17 mouse cellular contexts compared by ENCODE assay signal in the genomic region with DNA sequence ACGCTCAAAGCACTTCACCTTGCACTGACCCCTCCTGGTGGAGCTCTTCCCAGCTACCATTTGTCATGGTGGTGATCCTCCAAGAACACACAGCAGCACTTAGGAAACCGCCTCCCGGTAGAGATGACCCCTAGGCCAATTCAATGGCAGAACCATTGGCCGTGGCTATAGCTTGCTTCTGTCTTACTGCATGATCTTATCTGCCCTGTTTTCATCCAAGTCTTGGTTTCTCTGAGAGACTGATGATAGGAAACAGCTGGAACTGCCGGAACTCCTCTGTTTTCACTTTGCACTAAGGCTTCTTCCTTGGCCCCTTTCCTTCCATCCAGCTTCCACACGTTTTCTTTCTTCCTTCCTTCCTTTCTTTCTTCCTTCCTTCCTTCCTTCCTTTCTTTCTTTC. TPM values are rescaled to one million over a fixed set of nuclear protein-coding genes. Genes with fewer than 3 reads are reported as not detected.
"Had no signal": no experiment of that assay in that cellular context is flagged by ENCODE, and none has a peak within 500 bp of the region (broad histone marks: within the 10 kb centered on the region; RNA-seq: fewer than 3 reads in every experiment).

No protein-coding gene starts in this region.

- H3K36me3 ChIP-seq: liver, embryonic 13.5 days; liver, embryonic 15.5 days; midbrain, embryonic 13.5 days; midbrain, embryonic 15.5 days; neural tube, embryonic 12.5 days; stomach, embryonic 15.5 days had no signal

- H3K4me3 ChIP-seq: liver, embryonic 13.5 days; liver, embryonic 15.5 days; megakaryocyte, embryonic 14.5 days; midbrain, embryonic 13.5 days; midbrain, embryonic 15.5 days; neural tube, embryonic 12.5 days; stomach, embryonic 15.5 days had no signal

- H3K4me2 ChIP-seq: liver, embryonic 11.5 days; liver, embryonic 13.5 days; liver, embryonic 15.5 days; midbrain, embryonic 11.5 days; midbrain, embryonic 13.5 days; midbrain, embryonic 15.5 days; neural tube, embryonic 12.5 days; stomach, embryonic 15.5 days had no signal

- H3K9me3 ChIP-seq: liver, embryonic 13.5 days; liver, embryonic 15.5 days; midbrain, embryonic 13.5 days; midbrain, embryonic 15.5 days; neural tube, embryonic 12.5 days; stomach, embryonic 15.5 days had no signal

- ATAC-seq: liver, postnatal 0 days; midbrain, embryonic 13.5 days; midbrain, embryonic 15.5 days had no signal

- H3K27ac ChIP-seq: liver, embryonic 13.5 days; liver, embryonic 15.5 days; macrophage; midbrain, embryonic 13.5 days; midbrain, embryonic 15.5 days; neural tube, embryonic 12.5 days; stomach, embryonic 15.5 days; stomach, postnatal 0 days had no signal

- H3K27me3 ChIP-seq: liver, embryonic 13.5 days; liver, embryonic 15.5 days; megakaryocyte, embryonic 14.5 days; midbrain, embryonic 13.5 days; midbrain, embryonic 15.5 days; neural tube, embryonic 12.5 days; stomach, embryonic 15.5 days had no signal

- DNase-seq: liver, embryonic 13.5 days; liver, postnatal 0 days; lung, postnatal 10 days; right cerebral cortex, postnatal 14 days; thymus, adult 2 months; thymus, postnatal 25 days; thymus, postnatal 4 days had no signal

- H3K9ac ChIP-seq: liver, embryonic 13.5 days; liver, embryonic 15.5 days; liver, postnatal 0 days; midbrain, embryonic 13.5 days; midbrain, embryonic 15.5 days; neural tube, embryonic 12.5 days; stomach, embryonic 15.5 days had no signal

- H3K4me1 ChIP-seq: liver, embryonic 13.5 days; liver, embryonic 15.5 days; megakaryocyte, embryonic 14.5 days; midbrain, embryonic 13.5 days; midbrain, embryonic 15.5 days; neural tube, embryonic 12.5 days; stomach, embryonic 15.5 days had no signal

RNA-seq across cellular contexts. Expression of gene Efna5, which starts 17.9 kb away (rescaled TPM):
- polyA plus RNA-seq: macrophage had no signal
